Mouse (Mus musculus) gastrocnemius, adult 18-20 months (tissue): ENCODE measurements around the gene Txlng. TPM values are rescaled to one million over a fixed set of nuclear protein-coding genes. Genes with fewer than 3 reads are reported as not detected.
"Not testable (repeated sequence)": the region's sequence is repeated elsewhere in the genome, so short reads cannot be mapped to it uniquely, and the experiment has no call there.

ENCODE experiments used
- DNase-seq: peaks from one replicate; pipeline ENCODE4 v3.0.0; 2021; ENCODE audit warnings: low spot score
- long read RNA-seq, 2 experiments: library from polyadenylated mRNA; stranded (forward); transcript quantifications; one replicate each; pipeline ENCODE4 v2.0.0; 2021
- total RNA-seq, 2 experiments: library from RNA; stranded (reverse); gene quantifications; 2 replicates each; pipeline ENCODE4 v1.2.3; 2021

Txlng gene
- 1 to 10 TPM; 7.3 to 7.7 TPM for total RNA-seq
- long read RNA-seq, experiment 1, partial matches to known transcripts, result 0 of 4 reads
- long read RNA-seq, experiment 1, other reads (novel, unspliced or antisense), result 2 of 4 reads
- long read RNA-seq, experiment 2, transcript Txlng-201 (10 exons, 3,862 nt), result major isoform, 5 of 9 reads
- long read RNA-seq, experiment 2, partial matches to known transcripts, result 0 of 9 reads
- long read RNA-seq, experiment 2, other reads (novel, unspliced or antisense), result 3 of 9 reads

DNA sequence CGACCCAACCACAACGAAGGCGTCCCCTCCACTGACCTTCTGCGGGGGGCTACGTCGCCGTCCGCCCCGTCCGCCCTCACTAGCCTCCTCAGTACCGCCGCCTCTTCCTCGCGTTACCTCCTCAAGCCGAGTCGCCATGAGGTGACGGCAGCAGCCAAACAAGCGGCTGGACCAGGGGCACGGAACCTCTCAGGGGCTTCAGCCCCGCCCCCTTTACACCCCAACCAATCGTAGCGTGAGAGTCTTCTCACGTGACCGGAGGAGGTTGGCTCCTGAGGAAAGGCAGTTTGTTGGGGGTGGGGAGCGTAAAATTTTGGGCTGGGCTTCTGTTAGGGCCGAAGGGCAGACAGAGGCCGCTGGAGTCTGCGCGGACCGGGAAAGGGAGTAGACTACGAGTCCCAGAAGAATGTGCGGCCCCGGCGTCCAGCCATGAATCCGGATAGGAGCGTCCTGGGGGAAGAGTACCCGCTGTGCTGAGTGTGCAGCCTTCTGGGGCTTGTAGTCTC is at the start of gene Txlng:
TSS of gene Txlng (minus strand) at position 252 of the 506 bp plus-strand sequence.
- DNase-seq, result peak; percentile 96

DNA sequence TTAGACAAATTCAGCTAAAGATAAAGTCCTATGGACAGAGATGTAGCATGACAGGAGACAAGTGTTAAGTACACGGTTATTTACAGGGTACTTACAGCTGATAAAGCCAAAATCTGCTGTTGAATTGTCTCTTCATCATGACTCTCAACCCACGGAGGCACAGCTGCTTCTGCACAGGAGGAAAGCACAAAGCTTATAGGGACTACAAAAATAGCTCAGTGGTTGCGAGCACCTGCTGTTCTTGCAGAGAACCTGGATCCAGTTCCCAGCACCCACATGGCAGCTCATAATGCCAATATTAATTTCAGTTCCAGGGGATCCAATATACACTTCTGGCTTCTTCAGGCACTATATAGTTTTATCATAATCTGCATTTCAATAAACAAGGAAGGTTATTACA is 49.0 kb upstream of the Txlng start:
- no peak for DNase-seq

DNA sequence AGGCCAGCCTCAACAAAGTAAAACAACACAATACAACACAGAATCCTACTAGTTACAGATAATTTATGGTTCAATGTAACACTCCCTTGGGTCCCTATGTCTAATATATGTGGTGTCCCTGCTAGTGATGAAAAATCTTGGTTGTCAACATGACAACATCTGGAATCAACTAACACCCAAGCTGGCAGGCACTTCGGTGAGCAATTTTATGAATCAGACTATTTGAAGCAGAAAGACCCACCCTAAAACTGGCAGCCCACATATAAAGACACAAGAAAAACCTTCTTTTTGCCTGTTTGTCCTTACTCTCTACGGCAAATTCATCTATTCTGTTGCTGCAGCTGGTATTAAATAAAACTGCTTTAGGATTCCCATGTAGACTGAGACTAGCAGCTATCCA is 44.5 kb upstream of the Txlng start:
- DNase-seq, result no peak

DNA sequence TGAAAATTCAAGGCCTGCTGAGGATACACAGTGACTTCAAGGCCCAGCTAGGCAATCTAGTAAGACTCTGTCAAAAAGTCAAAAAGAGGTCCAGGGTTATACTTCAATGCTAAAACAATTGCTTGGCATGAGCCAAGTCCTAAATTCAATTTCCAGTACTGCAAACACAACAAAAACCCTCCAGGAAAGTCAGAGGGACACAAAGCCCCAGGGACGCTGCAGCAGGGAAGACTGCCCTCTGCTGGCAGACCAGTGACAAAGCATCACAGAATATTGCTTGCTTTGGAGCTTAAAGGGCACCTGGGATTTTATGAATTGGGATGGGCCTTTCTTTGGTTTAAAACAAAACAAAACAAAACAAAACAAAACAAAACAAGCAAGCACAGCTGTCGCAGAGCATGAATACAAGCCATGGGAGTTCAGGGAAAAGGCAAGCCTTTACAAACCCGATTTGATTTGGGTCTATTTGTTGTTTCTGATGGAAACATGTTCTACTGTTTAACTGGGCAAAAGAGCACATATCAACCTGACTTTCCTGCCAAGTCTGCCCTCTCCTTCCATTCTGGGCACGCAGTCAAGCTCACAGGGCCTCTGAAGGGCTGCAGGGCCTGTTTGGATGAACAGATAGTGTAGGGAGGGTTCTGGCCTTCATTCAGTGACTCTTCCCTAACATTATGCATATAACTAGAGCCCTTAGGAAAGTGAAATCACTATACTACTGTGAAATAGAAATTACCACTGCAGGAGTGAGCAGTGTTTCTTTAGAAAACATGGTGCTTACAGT is 42.7 kb upstream of the Txlng start:
- DNase-seq, result peak; percentile 8

DNA sequence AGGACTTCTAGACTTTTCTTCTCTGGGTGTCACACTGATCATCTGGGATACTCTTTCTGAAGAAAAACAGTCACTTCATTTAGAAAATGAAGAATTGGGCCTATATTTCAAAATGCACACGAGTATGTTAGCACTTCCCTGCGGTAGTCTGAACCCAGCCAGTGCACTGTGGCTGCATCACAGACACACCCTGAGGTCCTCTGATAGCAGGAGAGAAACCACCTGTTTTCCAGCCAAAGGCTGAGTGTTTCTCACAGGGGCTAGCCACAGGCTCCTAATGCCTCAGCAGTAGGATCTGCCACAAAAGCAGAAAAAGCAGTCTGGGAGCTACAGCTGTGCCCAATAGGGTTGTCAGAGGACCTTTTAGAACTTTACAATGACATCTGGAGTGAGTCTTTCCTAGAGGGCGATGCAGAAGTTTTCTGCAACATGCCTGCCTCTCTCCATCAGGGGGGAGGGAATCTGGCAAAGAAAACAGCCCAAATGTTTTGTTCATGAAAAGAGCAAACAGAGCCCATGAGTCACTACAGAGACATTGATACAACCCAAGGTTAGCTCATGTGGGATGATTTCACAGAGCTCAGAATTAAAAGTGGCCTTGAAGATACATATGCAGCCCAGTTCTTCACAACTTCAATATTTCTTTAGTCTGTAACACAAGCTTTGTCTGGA is 39.2 kb upstream of the Txlng start:
- DNase-seq, result no peak

DNA sequence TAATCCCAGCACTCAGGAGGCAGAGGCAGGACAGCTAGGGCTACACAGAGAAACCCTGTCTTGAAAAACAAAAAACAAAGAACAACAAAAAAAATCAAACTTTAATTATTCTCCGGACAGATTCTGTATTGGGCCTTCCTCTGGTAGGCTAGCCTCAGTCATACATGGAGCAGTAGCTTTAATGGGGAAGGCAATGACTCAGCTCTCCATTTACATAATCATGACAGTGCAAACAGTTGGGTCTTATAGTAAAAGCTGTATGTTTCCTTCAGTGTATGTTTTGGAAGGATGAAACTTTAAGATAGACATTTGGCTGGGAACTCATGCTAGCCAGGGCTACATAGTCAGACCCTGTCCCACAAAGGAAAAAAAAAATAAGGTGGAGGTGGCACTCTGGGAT is 19.4 kb upstream of the Txlng start:
- no peak for DNase-seq

DNA sequence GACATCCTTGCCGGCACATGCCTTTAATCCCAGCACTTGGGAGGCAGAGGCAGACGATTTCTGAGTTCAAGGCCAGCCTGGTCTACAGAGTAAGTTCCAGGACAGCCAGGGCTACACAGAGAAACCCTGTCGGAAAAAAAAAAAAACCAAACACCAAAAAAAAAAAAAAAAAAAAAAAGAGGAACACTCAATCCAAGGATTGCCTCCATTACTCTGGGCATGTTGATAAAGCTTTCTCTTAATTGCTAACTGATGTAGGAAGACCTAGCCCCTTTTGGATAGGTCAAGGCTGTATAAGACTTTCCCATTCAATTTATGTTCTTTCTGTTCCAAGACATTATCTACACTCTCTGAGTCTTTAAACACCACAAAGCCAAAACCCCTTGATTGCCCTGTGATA is 16.3 kb upstream of the Txlng start:
- DNase-seq, result no peak

DNA sequence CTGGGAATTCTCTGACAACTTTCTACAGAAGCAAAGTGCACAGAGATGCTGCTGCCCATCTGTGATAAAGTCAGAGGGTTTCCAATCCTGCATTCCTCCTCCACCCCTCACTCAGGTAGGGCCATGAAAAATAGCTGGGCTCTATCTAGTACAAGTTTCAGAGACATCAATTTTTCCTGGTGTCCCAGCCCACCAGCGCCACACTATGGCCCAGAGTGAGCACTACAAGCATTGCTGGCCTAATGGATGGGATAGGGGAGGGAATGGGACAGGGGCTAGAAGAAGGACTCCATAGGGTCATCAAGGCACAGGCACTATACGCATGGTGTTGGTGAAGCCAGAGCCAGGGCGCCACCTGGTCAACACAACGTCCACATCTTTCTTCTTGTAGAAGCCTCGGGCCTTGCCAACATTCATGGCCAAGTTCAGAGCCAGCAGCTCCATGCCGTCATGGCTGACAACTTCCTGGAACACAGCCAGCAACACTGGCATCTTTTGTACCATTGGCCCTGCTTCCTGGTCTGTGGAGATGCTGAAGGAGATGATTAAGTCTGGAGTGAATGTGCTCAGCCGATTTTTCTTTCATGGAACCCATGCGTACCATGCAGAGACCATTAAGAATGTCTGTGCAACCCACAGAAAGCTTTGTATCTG is 15.3 kb upstream of the Txlng start:
- no peak for DNase-seq

DNA sequence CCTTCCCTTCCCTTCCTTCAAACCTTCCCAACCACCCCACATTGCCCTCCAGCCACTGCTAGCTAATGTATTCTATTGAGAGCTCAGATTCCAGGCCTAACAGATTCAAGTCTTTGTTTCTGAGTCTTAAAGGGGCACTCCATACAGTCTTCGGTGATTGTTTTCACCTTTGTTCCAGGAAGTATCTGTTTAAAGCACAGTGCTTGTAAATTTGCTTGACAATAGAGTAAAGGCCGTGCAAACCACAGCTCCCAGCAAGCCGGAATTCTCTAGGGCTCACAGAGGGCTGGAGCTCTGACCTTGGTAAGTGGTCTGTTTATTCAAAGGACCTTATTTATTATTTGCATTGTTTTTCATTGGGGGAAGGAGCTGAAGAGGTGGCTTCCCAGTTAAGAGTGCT is 2.8 kb upstream of the Txlng start:
- no peak for DNase-seq

DNA sequence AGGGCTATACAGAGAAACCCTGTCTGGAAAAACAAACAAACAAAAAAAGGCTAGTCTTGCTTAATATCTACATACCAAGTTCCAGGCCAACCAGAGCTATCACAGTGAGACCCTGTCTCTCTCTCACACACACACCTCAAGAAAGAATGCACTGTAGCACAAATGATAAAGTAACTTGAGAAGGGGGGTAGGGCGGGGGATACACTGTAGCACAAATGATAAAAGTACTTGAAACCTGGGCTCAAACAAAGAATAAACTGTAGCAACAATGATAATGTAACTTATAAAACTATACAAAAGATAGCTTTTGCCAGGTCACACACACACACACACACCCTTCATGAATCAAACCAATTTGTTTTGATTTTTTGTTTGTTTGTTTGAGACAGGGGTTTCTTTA is 2.3 kb upstream of the Txlng start:
- DNase-seq, result no peak

DNA sequence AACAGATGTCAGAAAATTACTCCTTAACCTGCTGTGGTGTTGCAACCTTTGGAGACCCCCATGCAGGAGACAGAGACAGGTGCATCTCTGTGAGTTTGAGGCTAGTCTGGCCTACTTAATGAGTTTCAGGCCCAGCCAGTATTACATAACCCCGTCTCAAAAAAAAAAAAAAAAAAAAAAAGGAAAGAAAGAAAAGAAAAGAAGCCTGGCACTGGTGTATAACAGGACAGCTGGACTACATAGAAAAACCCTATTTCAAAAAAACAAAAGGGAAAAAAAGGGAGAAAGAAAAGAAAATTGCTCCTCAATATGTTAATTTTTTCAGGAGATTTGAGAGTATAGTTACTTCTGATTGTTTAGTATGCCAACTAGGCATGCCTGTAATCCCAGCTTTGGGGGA is 1.8 kb upstream of the Txlng start:
- DNase-seq, result no peak

DNA sequence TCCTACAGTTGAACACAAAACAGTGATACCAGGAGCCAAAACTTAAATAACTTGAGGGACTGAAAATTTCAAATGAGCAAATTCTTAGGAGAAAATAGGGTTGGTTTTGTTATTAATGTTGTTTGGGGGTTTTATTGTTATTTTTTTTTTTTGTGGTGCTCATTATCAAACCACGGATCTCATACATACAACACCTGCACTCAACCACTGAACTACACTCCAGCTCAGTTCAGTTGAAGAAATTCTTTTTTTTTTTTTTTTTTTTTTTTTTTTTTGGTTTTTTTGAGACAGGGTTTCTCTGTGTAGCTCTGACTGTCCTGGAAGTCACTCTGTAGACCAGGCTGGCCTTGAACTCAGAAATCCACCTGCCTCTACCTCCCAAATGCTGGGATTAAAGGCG is 1.1 kb upstream of the Txlng start:
- not testable (repeated sequence) for DNase-seq

DNA sequence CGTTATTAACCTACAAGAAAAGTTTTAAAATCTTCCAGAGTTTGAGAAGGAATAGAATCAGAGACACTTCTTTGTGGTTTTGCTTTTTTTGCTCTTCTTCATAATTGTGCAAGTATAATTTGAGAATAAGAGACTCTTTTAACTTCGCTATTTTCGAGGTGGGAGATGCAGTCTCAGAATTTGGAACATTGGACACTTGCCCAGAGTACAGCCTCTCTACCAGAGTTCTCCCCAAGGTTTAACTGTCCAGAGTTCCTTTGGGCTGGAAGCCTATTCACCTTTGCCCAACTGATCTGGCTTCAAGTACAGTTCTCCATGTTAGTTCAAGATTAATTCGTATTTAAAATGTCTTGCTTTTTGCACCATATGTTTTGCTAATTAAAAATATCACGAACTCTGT is 487 bp upstream of the Txlng start:
- no peak for DNase-seq

DNA sequence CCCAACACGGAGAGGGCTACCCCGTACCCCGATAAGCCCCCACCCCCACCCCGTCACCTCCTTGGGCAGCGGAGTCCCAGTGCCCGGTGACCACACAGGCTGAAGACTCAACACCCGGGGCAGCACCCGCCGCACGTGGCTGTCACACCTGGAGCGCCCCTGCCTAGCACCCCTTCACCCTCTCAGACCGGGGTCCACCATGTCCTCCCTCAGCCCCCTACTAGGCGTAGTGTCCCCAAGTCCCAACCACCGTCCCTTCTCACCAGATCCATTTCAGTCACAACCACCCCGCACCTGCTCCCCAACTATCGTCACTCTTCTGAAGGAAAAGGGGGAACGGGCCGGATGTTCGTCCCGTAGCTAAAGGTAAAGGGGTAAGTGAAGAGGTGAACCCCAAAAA is 471 bp downstream of the Txlng start:
- DNase-seq, result no peak

DNA sequence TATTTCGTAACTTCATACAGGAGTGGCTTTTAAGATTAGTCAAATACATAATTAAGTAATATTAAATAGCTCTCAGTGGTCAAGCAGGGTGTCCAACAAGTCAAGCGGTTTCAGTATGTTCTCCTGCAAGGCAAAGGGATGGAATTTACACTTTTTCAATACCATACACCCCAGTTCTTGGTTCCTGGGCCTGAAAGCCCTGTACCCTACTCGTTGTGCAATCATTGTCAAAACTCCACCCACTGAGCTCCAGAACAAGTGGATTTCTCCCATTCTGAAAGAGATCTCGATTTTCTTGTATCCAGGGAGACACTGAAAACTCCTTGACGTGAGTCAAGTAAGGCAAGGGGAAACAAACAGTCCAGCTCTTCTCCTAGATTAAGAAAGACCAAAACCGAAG is 1.2 kb downstream of the Txlng start:
- peak; percentile 3 for DNase-seq

DNA sequence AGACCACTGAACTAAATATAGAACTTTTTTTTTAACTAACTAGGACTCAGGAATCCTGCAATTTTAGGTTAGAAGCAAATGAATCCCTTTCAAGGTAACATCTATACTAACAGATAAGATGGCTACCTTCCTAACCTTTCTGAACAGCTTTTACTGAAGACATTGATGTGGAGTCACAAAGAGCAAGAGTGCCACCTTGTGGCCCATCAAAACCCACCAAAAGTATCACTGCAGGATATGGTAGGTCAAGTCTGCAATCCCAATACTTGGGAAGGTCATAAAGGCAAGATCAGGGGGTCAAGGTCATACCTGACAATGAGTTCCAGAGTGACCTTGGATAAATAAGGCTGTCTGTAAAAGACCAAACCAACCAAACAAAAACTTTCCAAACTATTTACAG is 28.9 kb downstream of the Txlng start:
- DNase-seq, result peak; percentile 24

DNA sequence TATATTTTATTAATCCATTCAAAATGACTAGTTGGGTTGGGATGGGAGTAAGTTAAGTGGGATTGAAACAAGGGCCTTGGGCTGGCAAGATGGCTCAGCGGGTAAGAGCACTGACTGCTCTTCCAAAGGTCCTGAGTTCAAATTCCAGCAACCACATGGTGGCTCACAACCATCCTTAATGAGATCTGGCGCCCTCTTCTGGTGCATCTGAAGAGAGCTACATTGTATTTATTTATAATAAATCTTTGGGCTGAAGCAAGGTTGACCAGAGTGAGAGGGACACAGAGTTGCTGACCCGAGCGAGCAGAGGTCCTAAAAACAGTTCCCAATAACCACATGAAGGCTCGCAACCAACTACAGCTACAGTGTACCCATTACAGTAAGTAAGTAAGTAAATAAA is 37.9 kb downstream of the Txlng start:
- DNase-seq, result not testable (repeated sequence)

DNA sequence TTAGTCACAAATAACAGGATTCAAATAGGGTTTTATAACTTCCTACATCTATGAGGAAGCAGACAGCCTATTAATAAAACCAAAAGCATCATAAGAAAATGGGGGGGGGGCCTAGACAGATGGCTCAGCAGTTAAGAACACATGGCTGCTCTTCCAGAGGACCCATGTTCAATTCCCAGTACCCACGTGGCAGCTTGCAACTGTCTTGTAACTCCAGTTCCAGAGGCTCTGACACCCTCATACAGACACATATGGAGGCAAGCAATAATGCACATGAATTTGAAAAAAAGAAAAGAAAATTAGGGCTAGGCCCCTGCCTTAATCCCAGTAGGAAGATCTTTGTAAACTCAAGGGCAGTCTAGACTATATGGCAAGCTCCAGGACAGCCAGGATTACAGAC is 40.9 kb downstream of the Txlng start:
- no peak for DNase-seq

DNA sequence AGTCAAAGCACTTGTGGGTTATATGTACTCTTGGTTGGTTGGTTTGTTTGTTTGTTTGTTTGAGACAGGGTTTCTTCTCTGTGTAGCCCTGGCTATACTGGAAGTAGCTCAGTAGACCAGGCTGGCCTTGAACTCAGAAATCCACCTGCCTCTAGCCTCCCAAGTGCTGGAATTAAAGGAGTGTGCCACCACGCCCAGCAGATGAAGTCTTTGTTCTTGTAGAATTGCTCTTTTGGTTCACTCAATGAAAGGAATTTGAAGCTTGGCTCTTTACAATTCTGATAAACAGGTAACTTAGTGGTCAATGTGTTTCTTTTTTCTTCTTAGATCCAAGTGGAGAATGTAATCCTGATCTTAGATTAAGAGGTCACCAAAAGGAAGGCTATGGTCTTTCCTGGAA is 58.5 kb downstream of the Txlng start:
- no peak for DNase-seq

DNA sequence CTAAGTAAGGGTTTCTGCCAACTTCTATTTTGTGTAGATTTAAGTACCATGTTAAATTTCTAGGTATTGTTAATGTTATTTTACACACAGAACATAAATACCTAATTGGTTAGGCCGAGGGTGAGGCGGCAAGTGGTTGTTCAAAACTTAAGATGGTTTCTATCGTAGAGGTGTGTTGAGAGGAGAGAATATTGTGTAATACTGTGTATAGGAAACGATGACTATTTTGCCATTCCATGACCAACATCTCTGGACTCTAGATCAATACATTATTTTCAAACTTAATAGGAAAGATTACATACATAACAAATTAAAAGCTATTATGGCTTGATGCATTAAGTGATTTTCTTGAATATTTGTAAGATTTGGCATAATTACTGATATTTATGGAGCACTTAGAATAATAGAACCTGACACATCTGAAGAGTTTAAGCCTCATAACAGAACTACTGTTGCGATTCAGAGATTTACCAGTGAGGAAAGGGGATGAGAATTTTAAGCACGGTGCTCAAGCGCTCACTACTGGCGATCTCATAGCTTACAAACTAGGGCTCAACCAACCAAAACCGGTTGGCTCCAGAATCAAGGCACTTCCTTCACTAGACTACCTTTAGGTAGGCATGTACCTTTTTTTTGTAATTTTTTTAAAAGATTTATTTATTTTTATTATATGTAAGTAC is 67.4 kb downstream of the Txlng start:
- no peak for DNase-seq

DNA sequence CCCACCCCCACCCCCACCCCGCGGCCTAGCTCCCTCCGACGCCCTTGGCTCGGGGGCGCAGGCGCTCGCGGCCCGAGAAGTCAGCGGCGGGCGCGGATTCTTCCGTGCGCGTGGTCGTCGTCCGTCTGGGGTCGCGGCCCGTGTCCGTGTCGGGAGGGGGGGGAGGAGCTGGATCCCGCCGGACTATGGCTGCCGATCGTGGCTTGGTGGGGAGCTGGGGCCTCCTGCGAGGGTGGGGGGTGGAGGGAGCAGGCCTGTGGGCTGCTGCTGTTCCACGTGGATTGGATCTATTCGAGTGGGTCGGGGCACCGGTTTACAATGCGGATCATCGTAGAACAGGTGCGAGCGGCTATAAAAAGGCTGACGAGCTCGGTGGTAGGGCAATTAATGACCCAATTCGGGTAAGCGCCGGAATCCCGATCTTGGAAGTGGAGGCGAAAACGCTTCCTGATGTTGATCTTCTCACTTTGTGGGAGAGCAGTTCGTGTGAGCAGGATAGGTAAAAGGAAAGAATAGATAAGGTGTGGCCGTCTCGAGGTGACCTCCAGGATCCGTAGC is 68.2 kb downstream of the Txlng start:
- peak; percentile 2 for DNase-seq
